Mouse (Mus musculus): ENCODE data around the gene Nudt16. TPM values are rescaled to one million over a fixed set of nuclear protein-coding genes. Genes with fewer than 3 reads are reported as not detected.

Nudt16 gene
- 25.4 TPM for total RNA-seq (2023)

DNA sequence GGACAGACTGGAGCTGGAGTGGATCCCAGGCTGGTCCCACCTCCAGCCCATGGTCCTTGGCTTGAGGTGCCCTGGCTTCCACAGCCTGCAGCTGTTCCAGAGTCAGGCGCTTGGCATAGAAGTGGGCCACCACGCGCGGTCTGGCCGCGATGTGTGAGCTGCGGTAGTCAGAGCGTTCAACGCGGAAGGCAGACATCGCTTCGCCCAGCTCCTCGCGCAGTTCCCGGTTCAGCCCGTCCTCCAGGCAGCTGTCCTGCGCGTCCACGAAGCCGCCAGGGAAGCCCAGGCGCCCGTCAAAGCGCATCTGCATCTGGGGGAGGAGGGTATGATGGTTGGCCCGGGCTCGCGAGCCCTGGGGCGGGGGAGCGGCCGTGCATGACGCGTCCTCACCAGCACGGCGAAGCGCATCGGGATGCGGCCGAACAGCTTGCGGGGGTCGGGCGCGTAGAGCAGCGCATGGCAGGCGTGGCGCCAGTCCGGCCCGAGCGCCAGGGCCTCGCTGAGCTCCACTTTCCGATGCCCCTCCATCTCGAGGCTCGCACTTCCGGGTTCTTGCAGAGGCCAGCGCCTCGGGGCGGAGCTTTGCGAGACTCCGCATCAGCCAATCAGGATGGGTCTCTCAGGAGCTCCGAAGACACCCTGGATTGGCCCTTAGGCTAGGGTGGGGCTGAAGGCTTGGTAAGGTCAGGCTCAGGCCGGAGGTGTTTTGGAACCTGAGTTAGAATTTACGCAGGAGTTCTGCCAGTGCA is at the start of gene Nudt16:
Gene Nudt16, minus strand, starts transcription at position 572 of the 749 bp plus-strand sequence.

DNA sequence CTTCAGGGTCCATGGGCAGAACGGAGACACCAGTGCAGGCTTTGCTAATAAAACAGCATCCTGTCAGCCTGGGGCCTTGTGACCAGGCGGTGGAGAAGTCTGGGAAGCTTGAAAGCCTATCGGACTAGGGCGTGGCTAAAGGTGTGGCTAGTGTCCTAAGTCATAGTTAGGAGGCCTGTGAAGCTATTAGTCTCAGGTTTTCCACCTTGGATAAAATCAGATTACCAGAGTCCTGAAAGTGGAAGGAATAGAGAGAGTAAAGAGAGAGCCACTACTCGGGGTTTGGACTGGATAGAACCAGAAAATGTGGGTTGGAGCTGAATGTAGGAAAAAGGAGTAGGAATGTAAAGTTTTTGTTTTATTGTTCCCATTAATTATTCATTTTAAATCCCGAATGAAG is 13.4 kb upstream of the Nudt16 start, which contains the start of gene 1700080E11Rik:
Gene 1700080E11Rik, minus strand, starts transcription at position 101 of the 400 bp plus-strand sequence.

Other genes with a start within 250 kb of the Nudt16 start
- gene Mrpl3, start 78.6 kb downstream of the Nudt16 start, total RNA-seq (2023): 63.6 TPM
- gene 1700080E11Rik, start 13.3 kb upstream of the Nudt16 start, total RNA-seq (2023): not detected